In genomic region chr9:20966747-20967146, GRCm38 (mm10) we compare ENCODE assay signal across 29 mouse cellular contexts. TPM values are rescaled to one million over a fixed set of nuclear protein-coding genes. Genes with fewer than 3 reads are reported as not detected.
DNase-seq lines count a peak whose midpoint lies in the region; ATAC-seq and TF ChIP-seq lines count a peak whose summit lies in the region.
"Had no signal": no experiment of that assay in that cellular context is flagged by ENCODE, and none has a peak within 500 bp of the region (broad histone marks: within the 10 kb centered on the region; RNA-seq: fewer than 3 reads in every experiment).

No protein-coding gene starts in this region.

- H3K4me3 ChIP-seq in limb, embryonic 15.5 days: no peak overlapping the region
- no peak overlapping the region for H3K4me3 ChIP-seq in limb, embryonic 10.5 days
- H3K4me3 ChIP-seq in bone marrow, adult 2 months (replicated peaks; ENCODE audit: control insufficient read depth, low read depth, low read length): no peak overlapping the region
- H3K4me3 ChIP-seq in lung, postnatal 0 days (ENCODE audit: low read depth, low read length): no peak overlapping the region
- H3K4me3 ChIP-seq: embryonic facial prominence, embryonic 13.5 days; forebrain, embryonic 10.5 days; heart, embryonic 15.5 days; hindbrain, embryonic 12.5 days; liver, embryonic 13.5 days had no signal

- peaks cover 67% of the 10 kb centered on the region for H3K36me3 ChIP-seq in limb, embryonic 15.5 days
- H3K36me3 ChIP-seq in limb, embryonic 10.5 days: peaks cover 75% of the 10 kb centered on the region
- peaks cover 23% of the 10 kb centered on the region; the same call in 1 of the 2 replicates for H3K36me3 ChIP-seq in lung, postnatal 0 days (ENCODE audit: insufficient read depth, low read length)

- no peak for TF ChIP-seq CTCF in bone marrow, adult 2 months (IDR thresholded peaks at IDR 0.05; ENCODE audit: control insufficient read depth, insufficient read depth, low read length)
- TF ChIP-seq CTCF in lung, postnatal 0 days (IDR thresholded peaks at IDR 0.05): no peak

- no peak overlapping the region for H3K9ac ChIP-seq in limb, embryonic 15.5 days
- H3K9ac ChIP-seq in lung, postnatal 0 days (replicated peaks; ENCODE audit: low read depth): no peak overlapping the region
- H3K9ac ChIP-seq: embryonic facial prominence, embryonic 13.5 days; forebrain, postnatal 0 days; heart, embryonic 15.5 days; hindbrain, embryonic 12.5 days; liver, embryonic 13.5 days had no signal

- TF ChIP-seq EP300 in lung, postnatal 0 days (IDR thresholded peaks at IDR 0.05): no peak

- TF ChIP-seq POLR2A in bone marrow, adult 2 months (IDR thresholded peaks at IDR 0.05; ENCODE audit: borderline replicate concordance, control insufficient read depth, low read depth, low read length): no peak

- WGBS in limb, embryonic 15.5 days: 74% methylated on average over 5 of the region's 5 CpGs
- 86% methylated on average over 5 of the region's 5 CpGs for WGBS in limb, embryonic 10.5 days
- WGBS in bone marrow, adult 2 months: 17% methylated on average over 5 of the region's 5 CpGs
- WGBS in lung, postnatal 0 days: 77% methylated on average over 5 of the region's 5 CpGs

- DNase-seq in limb, embryonic 10.5 days (ENCODE audit: low spot score): no peak
- no peak for DNase-seq in frontal cortex, postnatal 36 days (ENCODE audit: low spot score in 2 of 2)
- DNase-seq in lung, postnatal 0 days (ENCODE audit: low spot score): no peak
- DNase-seq: adrenal gland, adult 8-10 months; cerebellum, adult 11-12 months; cerebellum, adult 9-11 months; forebrain, postnatal 0 days; gastrocnemius, postnatal 10 days; heart, postnatal 36 days; kidney, adult 8-10 months; kidney, postnatal 4 days; liver, embryonic 13.5 days; lung, adult 2 months; lung, postnatal 14 days; midbrain, embryonic 14.5 days; right cerebral cortex, postnatal 25 days; thymus, adult 18-20 months; thymus, postnatal 25 days had no signal

- H3K4me1 ChIP-seq in limb, embryonic 15.5 days: peaks cover 16% of the 10 kb centered on the region
- peaks cover 12% of the 10 kb centered on the region for H3K4me1 ChIP-seq in limb, embryonic 10.5 days
- no peaks in the 10 kb centered on the region; the same call in 1 of the 2 replicates for H3K4me1 ChIP-seq in bone marrow, adult 2 months (ENCODE audit: control insufficient read depth, insufficient read depth, low read length)
- H3K4me1 ChIP-seq in lung, postnatal 0 days (ENCODE audit: insufficient read depth, low read depth, low read length): no peaks in the 10 kb centered on the region; the same call in 1 of the 2 replicates

- H3K27me3 ChIP-seq in limb, embryonic 15.5 days: no peaks in the 10 kb centered on the region
- H3K27me3 ChIP-seq in limb, embryonic 10.5 days (ENCODE audit: low read depth, poor library complexity, severe bottlenecking): no peaks in the 10 kb centered on the region
- no peaks in the 10 kb centered on the region for H3K27me3 ChIP-seq in lung, postnatal 0 days (replicated peaks; ENCODE audit: insufficient read depth, low read length)
- H3K27me3 ChIP-seq: embryonic facial prominence, embryonic 13.5 days; heart, embryonic 15.5 days; hindbrain, embryonic 12.5 days; liver, embryonic 13.5 days had no signal

- H3K4me2 ChIP-seq in limb, embryonic 15.5 days: no peak overlapping the region
- H3K4me2 ChIP-seq in lung, postnatal 0 days (replicated peaks; ENCODE audit: low read depth, low read length): no peak overlapping the region
- H3K4me2 ChIP-seq: embryonic facial prominence, embryonic 13.5 days; heart, embryonic 15.5 days; hindbrain, embryonic 12.5 days; liver, embryonic 13.5 days had no signal

- 0 out of 2 replicates have a peak overlapping the region, but pooled peaks have one; percentile 17 for H3K27ac ChIP-seq in limb, embryonic 15.5 days
- no peak overlapping the region for H3K27ac ChIP-seq in limb, embryonic 10.5 days
- H3K27ac ChIP-seq in bone marrow, adult 2 months (ENCODE audit: control insufficient read depth, insufficient read depth, low read depth, low read length, poor library complexity): peak overlapping the region; percentile 21; the same call in 1 of the 2 replicates
- H3K27ac ChIP-seq in lung, postnatal 0 days (ENCODE audit: low read length): no peak overlapping the region
- H3K27ac ChIP-seq: embryonic facial prominence, embryonic 13.5 days; forebrain, embryonic 10.5 days; heart, embryonic 15.5 days; hindbrain, embryonic 12.5 days; kidney, postnatal 0 days; liver, embryonic 13.5 days had no signal

- no peak for ATAC-seq in limb, embryonic 15.5 days (ENCODE audit: insufficient number of reproducible peaks, low FRiP score, low TSS enrichment, low read depth)
- 0 out of 2 replicates have a peak, but pooled peaks have one; percentile 40 for ATAC-seq in common myeloid progenitor, adult 5-6 weeks (replicated peaks; ENCODE audit: low read depth, poor library complexity, severe bottlenecking)
- ATAC-seq in megakaryocyte progenitor cell, adult 5-6 weeks (replicated peaks; ENCODE audit: poor library complexity): peak; percentile 55
- no peak for ATAC-seq in lung, postnatal 0 days
- ATAC-seq: CD4-positive, CD25-positive, alpha-beta regulatory T cell, adult 4 months; forebrain, postnatal 0 days; intestine, embryonic 16.5 days had no signal

- H3K9me3 ChIP-seq in limb, embryonic 15.5 days: no peaks in the 10 kb centered on the region
- H3K9me3 ChIP-seq in limb, embryonic 10.5 days (replicated peaks): no peaks in the 10 kb centered on the region
- no peaks in the 10 kb centered on the region for H3K9me3 ChIP-seq in lung, postnatal 0 days (ENCODE audit: low read length)
- H3K9me3 ChIP-seq: embryonic facial prominence, embryonic 13.5 days; forebrain, embryonic 10.5 days; heart, embryonic 15.5 days; hindbrain, embryonic 12.5 days; liver, embryonic 13.5 days had no signal

RNA-seq across cellular contexts. Expression of gene Dnmt1, which starts 7.1 kb away (rescaled TPM):
- polyA plus RNA-seq in limb, embryonic 15.5 days (2015; fragmentation: Nextera tagmentation; extraction: Ambion mirVana): 79.7 and 82.3 TPM in 2 replicates
- polyA plus RNA-seq in limb, embryonic 10.5 days (2016; fragmentation: Nextera tagmentation; extraction: Ambion mirVana): 173 and 178 TPM in 2 replicates
- 83.7 and 98.4 TPM in 2 replicates for polyA plus RNA-seq in bone marrow, adult 2 months (2011; ENCODE audit: insufficient read depth, insufficient read length, low replicate concordance, missing spikeins)
- total RNA-seq in common myeloid progenitor, adult 5-6 weeks (2017): 271 and 309 TPM in 2 replicates
- total RNA-seq in megakaryocyte progenitor cell, adult 5-6 weeks (2015): 109 and 114 TPM in 2 replicates
- 222 and 314 TPM in 2 replicates for total RNA-seq in megakaryocyte progenitor cell, adult 5-6 weeks (2017)
- polyA plus RNA-seq in lung, postnatal 0 days (2015; fragmentation: Nextera tagmentation; extraction: Ambion mirVana): 14.5 and 15.5 TPM in 2 replicates

RNA-seq across cellular contexts. Expression of gene S1pr2, which starts 9.8 kb away (rescaled TPM):
- 62.0 and 65.1 TPM in 2 replicates for polyA plus RNA-seq in limb, embryonic 15.5 days (2015; fragmentation: Nextera tagmentation; extraction: Ambion mirVana)
- polyA plus RNA-seq in limb, embryonic 10.5 days (2016; fragmentation: Nextera tagmentation; extraction: Ambion mirVana): 47.6 and 53.7 TPM in 2 replicates
- 0.84 and 2.2 TPM in 2 replicates for polyA plus RNA-seq in bone marrow, adult 2 months (2011; ENCODE audit: insufficient read depth, insufficient read length, low replicate concordance, missing spikeins)
- 1.4 and 2.2 TPM in 2 replicates for total RNA-seq in common myeloid progenitor, adult 5-6 weeks (2017)
- 4.7 and 5.2 TPM in 2 replicates for total RNA-seq in megakaryocyte progenitor cell, adult 5-6 weeks (2015)
- total RNA-seq in megakaryocyte progenitor cell, adult 5-6 weeks (2017): 1.8 and 2.5 TPM in 2 replicates
- 60.8 and 62.3 TPM in 2 replicates for polyA plus RNA-seq in lung, postnatal 0 days (2015; fragmentation: Nextera tagmentation; extraction: Ambion mirVana)

RNA-seq across cellular contexts. Expression of gene Mrpl4, which starts 35.8 kb away (rescaled TPM):
- polyA plus RNA-seq in limb, embryonic 15.5 days (2015; fragmentation: Nextera tagmentation; extraction: Ambion mirVana): 112 and 116 TPM in 2 replicates
- 177 and 190 TPM in 2 replicates for polyA plus RNA-seq in limb, embryonic 10.5 days (2016; fragmentation: Nextera tagmentation; extraction: Ambion mirVana)
- polyA plus RNA-seq in bone marrow, adult 2 months (2011; ENCODE audit: insufficient read depth, insufficient read length, low replicate concordance, missing spikeins): 13.8 and 27.4 TPM in 2 replicates
- 33.0 and 35.8 TPM in 2 replicates for total RNA-seq in common myeloid progenitor, adult 5-6 weeks (2017)
- 42.0 and 48.1 TPM in 2 replicates for total RNA-seq in megakaryocyte progenitor cell, adult 5-6 weeks (2015)
- 44.1 and 50.7 TPM in 2 replicates for total RNA-seq in megakaryocyte progenitor cell, adult 5-6 weeks (2017)
- polyA plus RNA-seq in lung, postnatal 0 days (2015; fragmentation: Nextera tagmentation; extraction: Ambion mirVana): 112 and 125 TPM in 2 replicates

RNA-seq across cellular contexts. Expression of gene Icam1, which starts 49.0 kb away (rescaled TPM):
- 23.4 and 24.4 TPM in 2 replicates for polyA plus RNA-seq in limb, embryonic 15.5 days (2015; fragmentation: Nextera tagmentation; extraction: Ambion mirVana)
- 6.2 and 7.6 TPM in 2 replicates for polyA plus RNA-seq in limb, embryonic 10.5 days (2016; fragmentation: Nextera tagmentation; extraction: Ambion mirVana)
- 4.4 and 15.3 TPM in 2 replicates for polyA plus RNA-seq in bone marrow, adult 2 months (2011; ENCODE audit: insufficient read depth, insufficient read length, low replicate concordance, missing spikeins)
- total RNA-seq in common myeloid progenitor, adult 5-6 weeks (2017): 9.1 and 14.8 TPM in 2 replicates
- 5.3 and 6.9 TPM in 2 replicates for total RNA-seq in megakaryocyte progenitor cell, adult 5-6 weeks (2015)
- 9.2 and 9.8 TPM in 2 replicates for total RNA-seq in megakaryocyte progenitor cell, adult 5-6 weeks (2017)
- polyA plus RNA-seq in lung, postnatal 0 days (2015; fragmentation: Nextera tagmentation; extraction: Ambion mirVana): 236 and 352 TPM in 2 replicates

Comparison
In these comparisons a context has a peak if more than half of its experiments do, and no peak if none do; other contexts are left out.
1. H3K27ac ChIP-seq: peak in limb, embryonic 15.5 days (single experiment) and bone marrow, adult 2 months (single experiment); none in limb, embryonic 10.5 days (single experiment) and lung, postnatal 0 days (single experiment).
2. ATAC-seq: peak in common myeloid progenitor, adult 5-6 weeks (single experiment) and megakaryocyte progenitor cell, adult 5-6 weeks (single experiment); none in limb, embryonic 15.5 days (single experiment) and lung, postnatal 0 days (single experiment).
3. RNA of gene S1pr2, which starts 9.8 kb away (polyA plus RNA-seq): 62.0 to 65.1 TPM in limb, embryonic 15.5 days, 60.8 to 62.3 TPM in lung, postnatal 0 days and 47.6 to 53.7 TPM in limb, embryonic 10.5 days; 0.84 to 2.2 TPM in bone marrow, adult 2 months; every median in the first group is over 10 times any median in the second.